ENCODE assay signal across 14 mouse cellular contexts in genomic region chr14:100735276-100735675, GRCm38 (mm10).
"Had no signal": no experiment of that assay in that cellular context is flagged by ENCODE, and none has a peak within 500 bp of the region (broad histone marks: within the 10 kb centered on the region; RNA-seq: fewer than 3 reads in every experiment).

No protein-coding gene starts in this region.

- ATAC-seq: liver, postnatal 0 days had no signal

- H3K4me3 ChIP-seq: liver, embryonic 13.5 days; lung, embryonic 15.5 days; megakaryocyte, embryonic 14.5 days had no signal

- H3K4me1 ChIP-seq: liver, embryonic 13.5 days; lung, embryonic 15.5 days; megakaryocyte, embryonic 14.5 days had no signal

- H3K27ac ChIP-seq: liver, embryonic 13.5 days; lung, embryonic 15.5 days; macrophage had no signal

- H3K4me2 ChIP-seq: liver, embryonic 13.5 days; lung, embryonic 15.5 days; midbrain, embryonic 11.5 days had no signal

- H3K36me3 ChIP-seq: liver, embryonic 13.5 days; lung, embryonic 15.5 days had no signal

- H3K9me3 ChIP-seq: liver, embryonic 13.5 days; lung, embryonic 15.5 days had no signal

- H3K27me3 ChIP-seq: liver, embryonic 13.5 days; lung, embryonic 15.5 days; megakaryocyte, embryonic 14.5 days had no signal

- H3K9ac ChIP-seq: liver, embryonic 13.5 days; liver, postnatal 0 days; lung, embryonic 15.5 days had no signal

- DNase-seq: kidney, adult 11 months; kidney, postnatal 10 days; kidney, postnatal 4 days; layer of hippocampus, postnatal 36 days; liver; liver, embryonic 13.5 days; liver, postnatal 0 days; lung, postnatal 14 days; right cerebral cortex, postnatal 14 days; thymus, postnatal 36 days had no signal
